Mouse (Mus musculus) hindbrain, embryonic 14.5 days (tissue): ENCODE data around the gene Mrps27. TPM values are rescaled to one million over a fixed set of nuclear protein-coding genes. Genes with fewer than 3 reads are reported as not detected.
"Not testable (repeated sequence)": the region's sequence is repeated elsewhere in the genome, so short reads cannot be mapped to it uniquely, and the experiment has no call there.

Source experiments
- ATAC-seq: fragments of 200-750 bp; cut with Nextera tagmentation; 2 replicates; pipeline ENCODE4 v1.8.0; 2017; ENCODE audit warnings: moderate number of reproducible peaks, mild to moderate bottlenecking, moderate TSS enrichment, moderate library complexity; ENCODE audit not compliant: low FRiP score
- DNase-seq: peaks from one replicate; pipeline ENCODE4 v3.0.0-alpha.2; 2015; ENCODE audit warnings: low spot score
- H3K27ac ChIP-seq: fragments of 300-500 bp; sonication (generic); 2 replicates; pipeline ENCODE4 v1.5.1; 2014; ENCODE audit warnings: mild to moderate bottlenecking, moderate library complexity
- H3K27me3 ChIP-seq: fragments of 300-500 bp; sonication (generic); 2 replicates; pipeline ENCODE4 v1.6.1; 2014; ENCODE audit warnings: mild to moderate bottlenecking, low read length, mixed read lengths; ENCODE audit not compliant: control insufficient read depth, insufficient read depth
- H3K36me3 ChIP-seq: fragments of 300-500 bp; sonication (generic); replicated peaks from 2 replicates; pipeline ENCODE4 v1.6.1; 2014; ENCODE audit not compliant: control insufficient read depth, insufficient read depth
- H3K4me1 ChIP-seq: fragments of 300-500 bp; sonication (generic); replicated peaks from 2 replicates; pipeline ENCODE4 v1.6.1; 2014; ENCODE audit warnings: antibody characterized with exemption, low read length, mixed read lengths; ENCODE audit not compliant: control insufficient read depth, insufficient read depth
- H3K4me2 ChIP-seq: fragments of 300-500 bp; sonication (generic); replicated peaks from 2 replicates; pipeline ENCODE4 v1.6.1; 2014; ENCODE audit warnings: mild to moderate bottlenecking, moderate library complexity
- H3K4me3 ChIP-seq: fragments of 300-500 bp; sonication (generic); replicated peaks from 2 replicates; pipeline ENCODE4 v1.5.1; 2014; ENCODE audit warnings: mild to moderate bottlenecking, low read length
- H3K9ac ChIP-seq: fragments of 300-500 bp; sonication (generic); 2 replicates; pipeline ENCODE4 v1.6.1; 2014
- H3K9me3 ChIP-seq: fragments of 300-500 bp; sonication (generic); 2 replicates; pipeline ENCODE4 v1.6.1; 2016; ENCODE audit warnings: low read length; ENCODE audit not compliant: control insufficient read depth
- WGBS: fragments of 180-500 bp; shearing (Covaris S2); extraction: QIAGEN DNeasy Blood & Tissue Kit; methylation state at CpG from one replicate; pipeline ENCODE4 v1.1.7; 2014; 5-methylcytosine and 5-hydroxymethylcytosine counted together
- polyA plus RNA-seq: library from polyadenylated mRNA; unstranded; fragments of >200 nt; fragmentation: Nextera tagmentation; extraction: Ambion mirVana; gene quantifications from 2 replicates; pipeline ENCODE4 v1.2.1, GENCODE M21; 2014

Mrps27 gene
- polyA plus RNA-seq, 1 experiment from 2014 or later, result 40.0 TPM

GRCm38 (mm10) chr13:99314657-99315181, 29.9 kb upstream of the Mrps27 start:
- Histone ChIP-seq H3K27ac (no peak overlapping the region), H3K9ac (no peak overlapping the region), H3K9me3 (no peaks in the 10 kb centered on the region), H3K4me2 (no peak overlapping the region), H3K36me3 (peaks cover 8% of the 10 kb centered on the region), H3K4me3 (no peak overlapping the region), H3K4me1 (no peaks in the 10 kb centered on the region), H3K27me3 (no peaks in the 10 kb centered on the region)
- WGBS, result 87% methylated on average over 15 of the region's 15 CpGs
- DNase-seq (no peak), ATAC-seq (no peak)

DNA sequence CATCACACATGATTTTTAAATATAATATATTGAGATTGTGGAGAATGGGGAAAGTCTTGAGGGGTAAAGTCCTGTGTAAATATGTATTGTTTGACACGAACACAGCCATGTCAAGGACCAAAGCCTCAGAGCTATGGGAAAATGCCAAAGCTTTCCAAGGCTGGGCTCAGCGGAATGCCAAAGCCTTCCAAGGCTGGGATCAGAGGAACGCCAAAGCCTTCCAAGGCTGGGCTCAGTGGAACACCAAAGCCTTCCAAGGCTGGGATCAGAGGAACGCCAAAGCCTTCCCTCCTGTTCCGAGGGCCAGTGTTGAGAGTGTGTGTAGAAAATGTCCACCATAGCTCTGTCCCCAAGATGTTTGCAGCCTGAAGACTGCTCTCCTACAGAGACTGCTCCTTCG, 28.2 kb upstream of the Mrps27 start:
- Histone ChIP-seq H3K4me1 (no peaks in the 10 kb centered on the region), H3K9ac (no peak overlapping the region), H3K36me3 (peaks cover 25% of the 10 kb centered on the region), H3K27ac (no peak overlapping the region), H3K4me3 (no peak overlapping the region), H3K4me2 (no peak overlapping the region), H3K27me3 (no peaks in the 10 kb centered on the region), H3K9me3 (no peaks in the 10 kb centered on the region)
- no peak for DNase-seq
- ATAC-seq, result no peak
- WGBS, result 92% methylated on average over 6 of the region's 6 CpGs

DNA sequence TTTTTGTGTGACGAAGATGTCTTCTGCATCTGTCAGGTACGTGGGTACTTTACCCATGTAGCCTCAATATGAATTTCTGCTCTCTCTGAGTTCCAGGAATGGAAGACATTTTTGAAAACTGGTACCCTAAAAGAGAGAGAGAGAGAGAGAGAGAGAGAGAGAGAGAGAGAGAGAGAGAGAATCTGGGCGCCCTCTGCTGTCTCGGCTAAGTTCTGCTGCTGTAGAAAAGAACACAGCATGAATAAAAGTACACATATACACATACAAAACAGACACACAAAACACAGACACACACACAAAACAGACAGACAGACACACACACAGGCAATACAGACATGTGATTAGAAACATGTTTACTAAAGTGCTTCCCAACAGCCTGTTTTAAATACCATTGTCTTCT, 27.5 kb upstream of the Mrps27 start:
- Histone ChIP-seq H3K4me3 (no peak overlapping the region), H3K9me3 (no peaks in the 10 kb centered on the region), H3K4me2 (no peak overlapping the region), H3K9ac (no peak overlapping the region), H3K4me1 (no peaks in the 10 kb centered on the region), H3K27ac (no peak overlapping the region), H3K27me3 (no peaks in the 10 kb centered on the region), H3K36me3 (peaks cover 26% of the 10 kb centered on the region)
- WGBS, result 63% methylated on average over 4 of the region's 4 CpGs
- ATAC-seq (no peak), DNase-seq (peak; percentile 61)

DNA sequence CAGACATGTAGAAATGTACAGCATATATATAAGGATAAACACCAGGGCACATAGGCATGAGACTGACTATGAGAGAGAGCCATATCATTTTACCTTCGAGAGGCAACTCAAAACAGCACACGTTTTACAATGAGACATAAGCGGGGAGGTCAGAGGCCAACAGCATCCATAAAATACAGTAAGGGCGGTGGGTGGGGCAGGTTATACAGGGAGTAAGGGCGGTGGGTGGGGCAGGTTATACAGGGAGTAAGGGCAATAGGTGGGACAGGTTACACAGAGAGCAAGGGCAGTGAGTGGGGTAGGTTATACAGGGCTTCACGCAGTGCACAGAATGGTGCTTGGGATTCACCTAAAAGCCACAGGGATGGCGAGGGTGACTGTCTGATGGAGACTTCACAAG, 24.1 kb upstream of the Mrps27 start:
- no peak for DNase-seq
- Histone ChIP-seq H3K4me1 (no peaks in the 10 kb centered on the region), H3K36me3 (peaks cover 48% of the 10 kb centered on the region), H3K27ac (no peak overlapping the region), H3K4me3 (no peak overlapping the region), H3K9me3 (no peaks in the 10 kb centered on the region), H3K9ac (no peak overlapping the region), H3K27me3 (no peaks in the 10 kb centered on the region), H3K4me2 (no peak overlapping the region)
- no peak for ATAC-seq
- WGBS, result 93% methylated on average over 7 of the region's 7 CpGs

DNA sequence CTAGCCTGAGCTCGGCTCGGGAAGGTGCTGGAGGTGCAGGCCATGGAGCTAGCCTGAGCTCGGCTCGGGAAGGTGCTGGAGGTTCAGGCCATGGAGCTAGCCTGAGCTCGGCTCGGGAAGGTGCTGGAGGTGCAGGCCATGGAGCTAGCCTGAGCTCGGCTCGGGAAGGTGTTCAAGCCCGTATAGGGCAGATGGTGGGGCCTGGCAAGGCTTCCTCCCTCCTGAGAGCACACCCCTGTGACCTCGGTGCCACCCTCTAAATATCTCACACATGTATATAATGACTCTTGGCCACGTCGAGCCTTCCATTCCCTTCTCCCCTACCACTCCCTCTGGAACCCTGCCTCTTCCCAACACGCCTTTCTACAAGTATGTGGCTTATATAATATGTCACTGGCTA, 21.7 kb upstream of the Mrps27 start:
- 95% methylated on average over 11 of the region's 13 CpGs for WGBS
- not testable (repeated sequence) for H3K9me3 ChIP-seq, H3K4me2 ChIP-seq, H3K9ac ChIP-seq, H3K4me1 ChIP-seq, H3K27ac ChIP-seq, H3K4me3 ChIP-seq, ATAC-seq, H3K27me3 ChIP-seq, DNase-seq
- peaks cover 67% of the 10 kb centered on the region for H3K36me3 ChIP-seq

DNA sequence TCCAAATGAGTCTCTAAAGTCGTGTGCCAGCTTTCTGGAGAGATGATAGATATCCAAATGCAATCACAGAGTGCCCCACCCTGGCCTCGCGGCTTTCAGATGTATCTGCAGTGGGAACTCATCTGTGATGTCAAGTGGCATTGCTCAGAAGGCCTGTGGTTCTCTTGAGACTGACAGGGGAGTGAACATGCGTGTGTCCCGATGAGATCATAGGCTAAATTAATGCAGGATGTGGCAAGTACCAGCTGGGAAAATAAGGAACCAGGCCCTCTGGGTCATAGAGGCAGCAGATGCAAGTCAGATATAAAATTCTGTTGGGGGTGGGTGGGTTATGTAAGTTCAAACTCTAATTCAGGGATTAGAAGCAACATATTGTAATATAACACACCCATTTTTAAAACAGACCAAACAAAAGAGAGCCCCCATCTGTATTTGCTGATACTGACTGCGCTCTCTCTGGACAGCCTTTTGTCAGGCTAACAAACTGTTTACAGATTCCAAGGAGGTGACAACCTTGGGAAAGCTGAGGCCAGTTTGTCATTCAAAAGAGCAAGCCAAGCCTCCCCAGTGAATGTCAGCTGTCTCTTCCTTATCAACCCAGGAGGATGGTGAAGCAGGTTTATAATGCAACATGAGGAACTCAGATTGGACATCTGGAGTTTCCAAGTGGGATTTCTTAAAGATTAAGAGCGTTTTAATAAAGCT, 20.8 kb upstream of the Mrps27 start:
- 68% methylated on average over 7 of the region's 7 CpGs for WGBS
- H3K27ac ChIP-seq, result no peak overlapping the region
- H3K27me3 ChIP-seq, result no peaks in the 10 kb centered on the region
- DNase-seq, result no peak
- no peaks in the 10 kb centered on the region for H3K9me3 ChIP-seq
- H3K4me2 ChIP-seq, result no peak overlapping the region
- H3K4me3 ChIP-seq, result no peak overlapping the region
- no peak for ATAC-seq
- no peaks in the 10 kb centered on the region for H3K4me1 ChIP-seq
- peaks cover 75% of the 10 kb centered on the region for H3K36me3 ChIP-seq
- no peak overlapping the region for H3K9ac ChIP-seq

- H3K4me2 ChIP-seq, H3K9ac ChIP-seq, ATAC-seq, H3K4me3 ChIP-seq, H3K9me3 ChIP-seq, H3K4me1 ChIP-seq, H3K27ac ChIP-seq, DNase-seq, H3K27me3 ChIP-seq: not testable (repeated sequence)
- 82% methylated on average over 8 of the region's 8 CpGs for WGBS
- H3K36me3 ChIP-seq, result peaks cover 77% of the 10 kb centered on the region
Measured at GRCm38 (mm10) chr13:99324337-99324685, 20.3 kb upstream of the Mrps27 start.

DNA sequence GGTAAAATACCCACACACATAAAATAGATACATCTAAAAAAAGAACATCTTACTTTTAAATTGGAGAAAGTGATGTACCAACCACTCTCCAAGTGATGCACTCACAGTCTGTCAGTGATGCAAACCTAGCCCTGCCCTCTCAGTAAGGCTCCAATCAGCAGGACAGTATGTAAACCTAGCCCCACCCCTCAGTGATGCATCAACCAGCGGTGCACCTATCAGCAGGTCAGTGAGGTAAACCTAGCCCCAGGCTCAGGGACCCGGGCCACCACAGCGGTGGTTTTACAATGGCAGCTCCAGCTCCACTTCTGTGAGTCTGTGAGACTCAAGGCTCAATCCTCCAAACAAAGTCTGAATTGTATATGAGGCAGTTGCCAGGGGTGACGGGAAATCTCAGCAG, 13.3 kb upstream of the Mrps27 start:
- Histone ChIP-seq H3K4me3 (no peak overlapping the region), H3K9ac (no peak overlapping the region), H3K36me3 (peaks cover 80% of the 10 kb centered on the region), H3K27me3 (no peaks in the 10 kb centered on the region), H3K9me3 (no peaks in the 10 kb centered on the region), H3K27ac (no peak overlapping the region), H3K4me2 (no peak overlapping the region), H3K4me1 (no peaks in the 10 kb centered on the region)
- 60% methylated on average over 4 of the region's 4 CpGs for WGBS
- DNase-seq, result no peak
- no peak for ATAC-seq

GRCm38 (mm10) chr13:99337510-99337909, 7.1 kb upstream of the Mrps27 start:
- peaks cover 84% of the 10 kb centered on the region for H3K36me3 ChIP-seq
- no peaks in the 10 kb centered on the region for H3K9me3 ChIP-seq
- H3K4me1 ChIP-seq, result no peaks in the 10 kb centered on the region
- no peak overlapping the region for H3K27ac ChIP-seq
- no peak overlapping the region for H3K9ac ChIP-seq
- ATAC-seq (no peak), DNase-seq (no peak)
- H3K27me3 ChIP-seq, result no peaks in the 10 kb centered on the region
- H3K4me2 ChIP-seq, result no peak overlapping the region
- no peak overlapping the region for H3K4me3 ChIP-seq
- 93% methylated on average over 6 of the region's 6 CpGs for WGBS

GRCm38 (mm10) chr13:99341504-99341903, 3.1 kb upstream of the Mrps27 start:
- WGBS, result 95% methylated on average over 6 of the region's 6 CpGs

More at GRCm38 (mm10) chr13:99341504-99341903, 3.1 kb upstream of the Mrps27 start:
- DNase-seq (no peak), ATAC-seq (no peak)
- no peaks in the 10 kb centered on the region for H3K27me3 ChIP-seq
- peaks cover 15% of the 10 kb centered on the region for H3K4me1 ChIP-seq
- peaks cover 64% of the 10 kb centered on the region for H3K36me3 ChIP-seq
- H3K9ac ChIP-seq, result no peak overlapping the region
- H3K27ac ChIP-seq, result no peak overlapping the region
- H3K4me2 ChIP-seq, result no peak overlapping the region
- no peaks in the 10 kb centered on the region for H3K9me3 ChIP-seq
- H3K4me3 ChIP-seq, result no peak overlapping the region
